Mouse (Mus musculus): ENCODE measurements around the gene Bloc1s5.
"Not testable (repeated sequence)": the region's sequence is repeated elsewhere in the genome, so short reads cannot be mapped to it uniquely, and the experiment has no call there.

The Bloc1s5 gene

GRCm38 (mm10) chr13:38618001-38618630 lies 16.8 kb downstream of the Bloc1s5 start:
- DNase-seq (ENCODE audit: low spot score): not testable (repeated sequence)

- DNase-seq (ENCODE audit: low spot score): no peak
These were observed 18.0 kb downstream of the Bloc1s5 start for GRCm38 (mm10) chr13:38616887-38617286.

- DNase-seq (ENCODE audit: low spot score): no peak
These were observed 19.3 kb downstream of the Bloc1s5 start for GRCm38 (mm10) chr13:38615656-38616055.

- no peak for DNase-seq (ENCODE audit: low spot score)
These were observed 20.6 kb downstream of the Bloc1s5 start for GRCm38 (mm10) chr13:38614298-38614697.

GRCm38 (mm10) chr13:38613583-38613982 lies 21.3 kb downstream of the Bloc1s5 start:
- DNase-seq (ENCODE audit: low spot score): no peak

- DNase-seq (ENCODE audit: low spot score): no peak
These were observed 22.3 kb downstream of the Bloc1s5 start for GRCm38 (mm10) chr13:38612608-38613007.

- DNase-seq (ENCODE audit: low spot score): no peak
These were observed 22.7 kb downstream of the Bloc1s5 start for GRCm38 (mm10) chr13:38612179-38612578.

GRCm38 (mm10) chr13:38610336-38610735 lies 24.6 kb downstream of the Bloc1s5 start:
- no peak for DNase-seq (ENCODE audit: low spot score)

GRCm38 (mm10) chr13:38607130-38607529 lies 27.8 kb downstream of the Bloc1s5 start:
- DNase-seq (ENCODE audit: low spot score): no peak

GRCm38 (mm10) chr13:38605353-38605752 lies 29.6 kb downstream of the Bloc1s5 start:
- no peak for DNase-seq (ENCODE audit: low spot score)

- no peak for DNase-seq (ENCODE audit: low spot score)
These were observed 31.9 kb downstream of the Bloc1s5 start for GRCm38 (mm10) chr13:38602966-38603365.

- DNase-seq (ENCODE audit: low spot score): no peak
These were observed 32.6 kb downstream of the Bloc1s5 start for GRCm38 (mm10) chr13:38602243-38602832.

GRCm38 (mm10) chr13:38600811-38601210 lies 34.1 kb downstream of the Bloc1s5 start:
- DNase-seq (ENCODE audit: low spot score): no peak

GRCm38 (mm10) chr13:38597076-38597475 lies 37.8 kb downstream of the Bloc1s5 start:
- no peak for DNase-seq (ENCODE audit: low spot score)

- DNase-seq (ENCODE audit: low spot score): no peak
These were observed 38.4 kb downstream of the Bloc1s5 start for GRCm38 (mm10) chr13:38596461-38596860.

- no peak for DNase-seq (ENCODE audit: low spot score)
These were observed 41.8 kb downstream of the Bloc1s5 start for GRCm38 (mm10) chr13:38593114-38593513.

GRCm38 (mm10) chr13:38587350-38587749 lies 47.6 kb downstream of the Bloc1s5 start:
- DNase-seq (ENCODE audit: low spot score): no peak

GRCm38 (mm10) chr13:38586451-38586850 lies 48.5 kb downstream of the Bloc1s5 start:
- DNase-seq (ENCODE audit: low spot score): no peak

GRCm38 (mm10) chr13:38582768-38583167 lies 52.1 kb downstream of the Bloc1s5 start:
- no peak for DNase-seq (ENCODE audit: low spot score)

GRCm38 (mm10) chr13:38580601-38581457 lies 54.1 kb downstream of the Bloc1s5 start:
- DNase-seq (ENCODE audit: low spot score): no peak

GRCm38 (mm10) chr13:38579971-38580600 lies 54.8 kb downstream of the Bloc1s5 start:
- no peak for DNase-seq (ENCODE audit: low spot score)

GRCm38 (mm10) chr13:38574668-38575067 lies 60.2 kb downstream of the Bloc1s5 start:
- DNase-seq (ENCODE audit: low spot score): peak; percentile 60

Measured in layer of hippocampus, adult 9-10 months (tissue).